Mouse (Mus musculus) fat pad, adult 2 months (tissue): ENCODE measurements around the gene Jsrp1.

Experiments
- DNase-seq: peaks from one replicate; pipeline ENCODE4 v3.0.0-alpha.2; 2011; ENCODE audit warnings: low read depth, low spot score; ENCODE audit errors: extremely low read depth

The Jsrp1 gene

DNA sequence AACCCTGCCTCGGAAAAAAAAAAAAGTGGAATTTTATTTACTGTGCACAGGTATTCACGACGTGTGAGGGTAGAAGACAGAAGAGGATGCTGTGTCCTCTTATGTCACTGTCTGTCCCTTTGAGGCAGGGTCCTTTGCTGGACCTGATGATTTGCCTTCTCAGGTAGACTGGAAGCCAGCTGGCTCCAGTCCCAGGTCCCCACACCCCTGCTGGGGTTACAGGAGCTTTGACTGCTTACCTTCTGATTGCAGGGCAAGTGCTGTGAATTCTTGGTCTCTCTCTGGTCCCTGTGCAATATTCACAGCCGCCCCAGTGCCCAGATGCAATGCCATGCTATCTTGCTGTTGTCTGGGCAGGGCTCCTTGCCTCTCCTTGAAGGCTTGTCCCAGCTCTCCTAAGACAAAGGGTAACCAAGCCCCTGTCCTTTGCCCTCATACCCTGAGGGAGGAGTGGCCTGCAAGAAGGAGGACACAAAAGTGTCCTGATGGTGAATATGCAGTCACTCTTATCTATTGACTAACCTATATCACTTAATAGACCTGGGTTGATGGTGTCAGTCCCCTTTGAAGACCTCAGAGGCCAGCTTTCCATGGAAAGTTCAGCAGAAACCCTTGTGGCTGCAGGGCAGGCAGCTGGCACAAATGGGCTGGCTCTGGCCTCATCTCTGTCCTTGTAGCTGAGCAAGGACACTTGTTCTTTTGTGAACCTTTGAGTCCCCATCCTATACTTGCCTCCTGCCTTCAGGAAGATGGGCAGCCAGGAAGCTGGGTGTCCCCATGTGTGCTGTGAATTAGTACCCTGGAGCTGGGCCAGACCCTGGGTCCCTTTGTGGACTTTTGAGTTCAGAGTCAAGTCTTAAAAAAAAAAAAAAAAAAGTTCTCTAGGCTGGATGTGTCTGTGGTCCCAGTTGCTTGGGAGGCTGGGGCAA is 52.4 kb downstream of the Jsrp1 start:
- DNase-seq: no peak

DNA sequence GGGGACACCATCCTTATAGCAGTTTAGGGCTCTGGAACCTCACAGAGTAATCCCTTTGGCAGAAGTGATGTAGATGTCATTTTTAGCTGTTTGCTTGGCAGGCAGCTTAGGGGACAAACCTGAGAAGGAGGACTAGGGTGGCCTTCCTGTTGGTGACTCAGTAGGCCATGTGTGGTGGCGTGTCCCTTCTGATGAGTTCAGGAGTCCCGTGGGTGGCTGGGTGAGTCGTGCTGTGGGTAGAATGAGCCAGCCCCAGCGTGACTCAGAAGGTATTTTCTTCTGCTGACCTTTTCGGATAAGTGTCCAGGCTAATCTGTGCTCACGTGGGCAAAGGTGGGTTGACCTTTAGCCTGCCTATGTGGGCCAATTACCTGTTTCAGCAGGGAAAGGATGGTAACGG is 54.6 kb downstream of the Jsrp1 start:
- no peak for DNase-seq
